Mouse (Mus musculus) left cerebral cortex, adult 8-10 months (tissue): ENCODE measurements around the gene Iqgap3. TPM values are rescaled to one million over a fixed set of nuclear protein-coding genes. Genes with fewer than 3 reads are reported as not detected.
A peak's percentile ranks its signal among the peaks of the same experiment; 100 is the strongest.

Experiments used
- DNase-seq, 2 experiments: peaks; one replicate each; pipeline ENCODE4 v3.0.0; 2022; ENCODE audit warnings: low spot score in 2 of 2
- total RNA-seq, 4 experiments: library from RNA; stranded (reverse); gene quantifications; 2 replicates each; pipeline ENCODE4 v1.2.4; 2022

The Iqgap3 gene
- total RNA-seq, 4 experiments from 2014 or later = 0.28 to 1.2 (median 0.61) TPM

DNA sequence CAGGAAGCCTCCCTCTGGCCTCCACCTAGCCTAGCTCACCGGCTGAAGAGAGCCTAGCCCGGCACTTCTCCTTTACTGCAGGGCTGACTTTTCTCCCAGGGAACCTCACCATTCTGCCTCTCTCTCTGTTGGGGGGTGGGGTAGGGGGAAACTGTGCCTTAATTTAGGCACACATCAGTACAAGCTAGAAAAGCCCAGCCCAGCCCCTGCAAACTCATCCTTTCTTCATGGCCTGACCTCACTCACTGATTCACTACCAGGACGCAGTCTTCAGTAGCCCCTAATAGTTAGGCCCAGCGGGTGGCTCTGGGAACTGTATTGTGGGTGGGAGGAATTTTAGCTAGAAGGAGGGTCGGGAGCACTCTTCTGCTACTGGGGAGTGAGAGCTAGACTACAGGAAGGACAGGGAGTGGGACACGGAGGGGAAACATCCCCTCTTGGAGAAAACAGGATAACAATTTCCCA, 67.8 kb downstream of the Iqgap3 start:
- no peak for DNase-seq

DNA sequence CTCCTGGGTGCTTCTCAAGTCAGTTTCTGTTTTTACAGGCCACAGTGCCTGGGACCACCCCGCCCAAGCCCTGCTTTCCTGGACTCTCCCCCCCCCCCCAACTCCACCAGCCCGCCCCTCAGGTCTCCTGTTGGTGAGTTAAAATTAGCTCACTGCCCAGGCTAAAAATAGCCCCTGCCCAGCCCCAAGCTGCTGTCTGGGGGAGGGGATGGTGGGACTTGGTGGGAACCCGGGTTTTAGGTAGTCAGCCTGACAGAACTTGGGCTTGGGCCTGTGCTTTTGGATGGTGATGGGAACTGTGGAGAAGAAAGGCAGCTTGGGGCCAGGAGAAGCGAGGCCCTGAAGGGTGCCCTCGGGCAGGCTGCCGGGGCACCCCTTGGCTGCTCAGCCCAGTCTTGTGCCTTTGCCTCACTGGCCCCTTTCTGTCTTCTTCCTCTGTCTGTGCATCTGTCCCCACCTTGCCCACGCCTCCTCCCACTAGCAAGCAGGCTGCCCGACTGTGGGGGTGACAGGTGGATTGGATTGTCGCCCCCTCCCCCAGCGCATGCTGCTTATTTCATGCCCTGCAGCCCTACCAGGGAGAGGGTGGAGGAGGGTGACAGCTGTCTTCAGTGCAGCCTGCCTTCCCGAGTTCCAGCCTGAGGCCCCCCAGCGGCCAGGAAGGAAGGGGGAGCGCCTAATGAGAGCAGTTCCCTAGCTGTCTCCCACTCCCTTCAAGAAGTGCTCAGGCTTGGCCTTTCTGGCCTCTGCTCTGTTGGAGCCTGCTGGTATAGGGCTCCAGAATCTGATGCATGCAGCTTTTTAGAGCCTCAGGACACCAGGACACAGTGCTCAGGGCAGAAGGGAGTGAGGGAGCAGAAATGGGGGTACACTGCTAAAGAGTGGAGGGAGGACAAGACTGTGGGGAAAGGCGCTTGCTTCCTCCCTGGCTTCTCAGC, 68.6 kb downstream of the Iqgap3 start:
- peak in 1 of 2 experiments; percentile 85 for DNase-seq

DNA sequence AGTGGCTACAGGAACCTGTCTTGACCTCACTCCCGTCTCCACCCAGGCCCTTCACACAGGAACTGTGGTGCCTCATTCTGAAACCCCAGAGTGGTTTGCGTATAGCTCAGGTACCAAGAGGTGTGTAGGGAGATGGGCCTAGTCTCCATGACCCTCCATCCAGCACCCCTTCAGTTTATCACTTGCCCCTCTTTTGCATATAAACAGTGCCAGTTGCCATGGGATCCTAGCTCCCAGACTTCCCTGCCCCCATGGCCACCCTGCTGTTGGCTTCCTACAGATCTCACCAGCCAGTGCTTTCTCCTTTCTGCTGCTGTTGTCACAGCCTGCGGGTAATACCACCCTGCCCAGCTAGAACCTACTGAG, 69.2 kb downstream of the Iqgap3 start:
- no peak for DNase-seq

DNA sequence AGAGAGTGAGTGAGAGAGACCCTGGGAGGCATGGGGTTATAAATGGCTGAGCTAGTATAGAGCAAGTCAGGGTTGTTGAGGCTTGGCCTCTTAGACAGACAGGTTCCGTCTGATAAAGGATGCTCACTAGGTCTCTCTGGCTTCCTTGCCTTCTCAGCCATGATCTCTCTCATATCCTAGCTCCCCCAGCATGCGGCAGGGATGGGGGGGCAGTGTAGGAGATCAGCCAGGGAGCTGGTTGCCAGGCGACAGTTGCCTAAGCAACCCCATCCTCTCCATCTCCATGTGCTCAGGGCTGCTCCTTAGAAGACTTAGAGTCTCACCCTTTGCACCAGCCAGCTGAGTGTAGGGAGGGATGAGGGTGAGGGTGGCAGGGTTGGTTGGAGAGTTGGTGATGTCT, 70.3 kb downstream of the Iqgap3 start:
- peak; percentile 81 to 90 for DNase-seq

DNA sequence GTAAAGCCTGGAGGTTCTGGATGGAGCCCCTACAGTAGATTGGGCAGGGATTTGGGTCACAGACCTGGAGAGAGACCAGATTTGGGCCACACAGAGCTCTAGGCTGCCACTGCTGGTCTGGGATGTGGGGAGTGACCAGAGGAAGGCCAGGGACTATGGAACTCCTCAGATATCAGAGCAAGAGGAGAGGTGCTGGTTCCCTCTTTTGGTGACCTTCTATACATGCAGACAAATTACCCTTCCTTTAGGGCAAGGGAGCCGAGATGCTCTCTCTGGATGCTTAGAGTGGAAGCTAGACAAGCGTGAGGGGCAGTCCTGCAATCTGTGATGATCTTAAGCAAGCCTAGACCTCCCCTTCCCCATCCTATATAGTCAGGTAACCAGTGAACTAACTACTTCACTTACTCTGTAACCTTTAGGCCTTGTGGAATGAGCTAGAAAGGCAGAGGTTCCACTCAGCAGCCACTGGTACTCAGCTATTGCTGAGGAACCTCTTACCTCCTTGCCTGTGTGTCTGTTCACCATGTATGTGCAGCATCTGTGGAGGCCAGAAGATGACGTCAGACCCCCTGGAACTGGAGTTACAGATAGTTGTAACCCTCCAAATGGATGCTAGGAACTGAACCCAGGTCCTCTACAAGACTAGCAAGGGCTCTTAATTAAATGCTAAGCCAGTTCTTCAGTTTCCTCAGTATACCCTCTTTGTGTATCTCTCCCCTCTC, 71.7 kb downstream of the Iqgap3 start:
- no peak for DNase-seq

DNA sequence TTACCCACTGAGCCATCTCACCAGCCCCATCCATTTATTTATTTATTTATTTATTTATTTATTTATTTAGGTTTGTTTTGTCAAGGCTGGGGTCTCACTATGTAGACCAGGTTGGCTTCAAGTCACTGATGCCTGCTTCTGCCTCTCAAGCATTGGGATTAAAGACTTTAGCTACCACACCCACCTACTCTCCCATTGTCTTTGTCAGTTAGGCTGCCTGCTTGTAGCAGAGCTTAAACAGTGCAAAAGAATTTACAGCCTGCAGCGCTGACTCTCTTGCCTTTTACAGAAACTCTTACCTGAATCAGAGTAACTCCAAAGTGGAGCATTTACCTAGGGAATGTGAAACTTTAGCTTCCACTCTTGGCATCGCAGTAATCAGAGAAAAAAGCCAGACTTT, 72.5 kb downstream of the Iqgap3 start:
- DNase-seq = no peak

DNA sequence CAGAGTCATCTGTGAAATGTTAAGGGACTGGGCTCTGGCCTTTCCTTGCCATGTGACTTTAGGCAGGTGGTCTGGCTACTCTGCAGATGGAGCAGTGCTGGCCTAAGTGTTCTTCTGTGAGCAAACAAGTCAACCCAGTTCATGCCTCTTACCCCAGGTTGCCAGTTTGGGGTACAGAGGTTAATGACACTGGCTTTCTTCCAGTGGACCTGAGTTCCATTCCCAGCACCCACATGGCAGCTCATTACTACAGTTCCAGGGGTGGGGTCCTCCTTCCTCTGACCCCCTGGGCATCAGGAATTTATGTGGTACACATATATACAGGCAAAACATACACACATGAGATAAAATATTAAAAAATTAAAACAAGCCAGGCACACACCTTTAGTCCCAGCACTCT, 75.0 kb downstream of the Iqgap3 start:
- DNase-seq = no peak

DNA sequence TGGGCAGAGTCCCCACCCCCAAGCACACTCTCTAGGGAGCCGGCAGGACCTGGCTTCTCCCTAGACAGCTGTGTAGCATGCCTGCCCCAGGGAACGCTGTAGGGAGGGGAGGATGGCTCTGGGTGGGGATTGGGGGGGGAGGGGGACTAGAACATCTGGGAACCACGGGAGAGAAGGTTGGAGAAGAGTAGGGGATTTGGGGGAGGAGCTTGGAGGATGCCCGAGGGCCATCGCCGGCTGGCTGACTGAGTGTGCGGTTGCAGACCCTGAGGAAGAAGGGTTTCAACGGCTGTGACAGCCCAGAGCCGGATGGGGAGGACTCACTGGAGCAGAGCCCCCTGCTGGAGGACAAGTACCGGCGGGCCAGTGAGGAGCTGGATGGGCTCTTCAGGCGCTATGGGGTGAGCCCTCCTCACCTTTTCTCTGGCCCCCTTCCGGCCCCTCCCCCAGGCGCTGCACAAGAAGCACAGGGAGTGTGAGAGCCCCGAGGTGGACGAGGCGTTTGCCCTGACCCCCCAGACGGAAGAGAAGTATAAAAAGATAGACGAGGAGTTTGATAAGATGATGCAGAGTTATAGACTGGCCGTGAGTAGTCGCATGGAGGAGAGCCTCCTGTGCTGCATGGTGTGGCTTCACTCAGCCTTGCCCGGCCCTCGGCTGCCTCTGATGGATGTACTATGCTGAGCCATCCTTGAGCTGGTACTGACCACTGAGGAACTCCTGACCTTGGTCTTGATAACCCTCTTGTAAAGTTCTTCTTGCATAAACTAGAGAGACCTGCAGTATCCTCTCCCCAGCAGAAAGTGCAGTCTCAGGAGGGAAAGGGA, 76.2 kb downstream of the Iqgap3 start:
- DNase-seq = no peak

DNA sequence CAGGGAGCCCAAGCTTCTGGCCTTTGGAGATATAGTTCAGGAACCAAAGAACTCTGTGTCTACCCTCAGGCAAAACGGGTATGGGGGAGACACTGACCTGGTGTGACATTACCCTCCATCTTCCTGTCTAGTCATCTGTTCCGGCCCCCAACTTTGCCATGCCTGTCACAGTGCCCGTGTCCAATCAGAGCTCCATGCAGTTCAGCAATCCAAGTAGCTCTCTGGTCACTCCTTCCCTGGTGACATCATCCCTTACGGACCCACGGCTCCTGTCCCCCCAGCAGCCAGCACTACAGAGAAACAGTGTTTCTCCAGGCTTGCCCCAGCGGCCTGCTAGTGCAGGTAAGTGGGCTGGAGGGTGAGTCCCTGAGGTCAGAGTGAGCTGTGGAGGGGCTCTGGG, 77.2 kb downstream of the Iqgap3 start:
- no peak for DNase-seq

DNA sequence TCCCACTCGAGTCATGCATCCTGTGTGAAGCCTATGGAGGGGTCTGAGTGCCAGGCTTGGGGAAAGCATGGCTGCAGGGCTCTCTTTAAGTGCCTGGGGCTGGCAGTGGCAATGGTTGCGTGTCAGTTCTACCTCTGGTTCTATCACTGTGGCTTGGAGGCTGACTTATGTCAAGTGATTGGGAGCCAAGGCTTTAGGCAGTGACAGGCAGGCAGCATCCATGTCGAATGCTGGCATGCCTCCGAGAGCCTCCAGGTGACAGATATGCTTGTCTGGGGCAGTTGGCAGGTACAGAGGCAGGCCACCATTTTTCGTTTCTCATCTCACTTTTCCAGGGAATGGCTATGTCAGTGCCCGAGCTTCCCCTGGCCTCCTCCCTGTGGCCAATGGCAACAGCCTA, 79.1 kb downstream of the Iqgap3 start:
- no peak for DNase-seq

DNA sequence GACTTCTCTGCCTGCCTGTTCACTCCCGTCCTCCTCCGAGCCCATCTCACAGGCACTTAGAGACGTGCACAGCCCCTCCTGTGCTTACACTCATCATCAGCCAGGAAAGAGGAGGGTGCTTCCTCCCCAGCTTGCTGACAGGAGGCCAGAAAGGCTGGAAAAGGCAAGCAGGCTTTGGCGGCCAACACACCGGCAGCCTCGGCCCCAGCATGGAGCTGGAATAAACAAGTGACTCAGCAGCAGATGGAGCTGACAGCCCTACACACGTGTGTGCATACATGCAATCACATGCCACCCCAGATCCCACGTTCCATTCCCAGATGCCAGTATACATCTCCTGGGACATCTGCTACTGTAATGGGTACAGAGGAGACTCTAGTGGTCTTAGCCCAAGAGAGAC, 80.5 kb downstream of the Iqgap3 start:
- peak in 1 of 2 experiments; percentile 79 for DNase-seq

DNA sequence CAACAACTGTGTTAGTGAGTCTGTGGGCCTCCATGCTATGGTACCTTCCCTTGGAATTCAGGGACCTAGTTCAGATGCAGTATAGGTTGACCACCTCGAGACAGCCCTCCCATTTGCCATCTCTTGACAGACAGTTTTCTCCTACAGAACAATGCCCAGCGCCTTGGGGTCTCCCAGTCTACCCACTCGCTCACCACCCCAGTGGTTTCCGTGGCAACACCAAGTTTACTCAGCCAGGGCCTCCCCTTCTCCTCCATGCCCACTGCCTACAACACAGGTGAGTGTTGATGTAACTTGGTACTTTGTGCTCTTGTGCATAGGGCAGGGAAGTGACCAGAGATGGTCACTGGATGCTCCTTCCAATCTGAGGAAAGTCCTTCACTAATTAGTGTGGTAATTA, 81.0 kb downstream of the Iqgap3 start:
- no peak for DNase-seq

DNA sequence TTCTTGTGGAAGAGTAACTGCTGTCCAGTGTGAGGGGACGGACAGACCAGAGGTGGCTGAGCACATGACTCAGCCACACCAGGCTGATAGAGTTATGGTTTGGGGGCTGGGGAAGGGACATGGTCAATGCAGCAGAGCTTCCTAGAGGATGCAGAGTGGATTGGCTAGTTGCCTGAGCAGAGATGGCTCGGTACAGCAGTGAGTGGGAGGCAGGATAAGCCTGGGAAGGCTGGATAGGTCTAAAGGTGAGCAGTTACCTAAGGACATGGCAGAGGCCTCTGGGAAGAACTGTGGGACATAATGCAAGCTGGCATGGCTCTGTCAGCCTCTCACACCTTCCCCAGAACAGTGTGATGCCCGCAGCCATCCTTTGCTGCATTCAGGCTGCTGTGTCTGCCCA, 82.1 kb downstream of the Iqgap3 start:
- no peak for DNase-seq

DNA sequence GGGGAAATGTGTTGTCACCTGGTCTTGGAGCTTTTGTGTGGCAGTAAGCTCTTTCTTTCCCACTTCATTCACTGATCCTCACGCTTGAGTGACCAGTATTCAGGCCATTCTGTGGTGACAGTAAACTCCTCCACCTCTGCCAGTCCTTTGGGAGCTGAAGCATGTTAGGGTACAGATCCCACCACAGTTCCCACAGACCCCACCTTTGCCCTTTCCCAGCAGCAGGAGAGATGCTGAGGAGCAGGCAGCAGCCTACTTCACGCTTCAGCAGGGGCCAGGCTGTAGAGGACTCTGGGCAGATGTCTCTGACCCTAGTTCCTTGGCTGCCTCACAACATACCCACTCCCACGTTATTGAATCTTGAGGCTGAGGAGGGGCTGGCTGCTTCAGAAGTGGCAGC, 82.5 kb downstream of the Iqgap3 start:
- DNase-seq = no peak

DNA sequence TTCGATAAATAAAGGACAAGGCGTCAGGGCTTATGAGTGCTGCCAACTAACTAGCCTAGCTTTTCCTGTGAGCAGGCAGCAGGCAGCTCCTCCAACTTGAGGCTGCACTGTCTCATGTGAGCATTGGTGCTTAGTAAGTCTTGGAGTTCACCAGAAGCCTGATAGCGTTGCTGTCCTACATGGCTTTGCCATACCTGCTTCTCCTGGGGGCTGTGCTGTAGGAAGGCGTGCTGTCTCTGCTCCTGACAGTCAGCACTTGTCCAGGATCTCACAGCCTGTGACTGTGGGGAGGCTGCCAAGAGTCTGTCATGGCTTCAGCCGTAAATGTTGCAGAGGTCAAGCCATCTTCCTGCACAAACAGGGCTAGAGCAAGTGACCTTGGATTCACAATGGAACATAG, 84.3 kb downstream of the Iqgap3 start:
- DNase-seq = no peak

DNA sequence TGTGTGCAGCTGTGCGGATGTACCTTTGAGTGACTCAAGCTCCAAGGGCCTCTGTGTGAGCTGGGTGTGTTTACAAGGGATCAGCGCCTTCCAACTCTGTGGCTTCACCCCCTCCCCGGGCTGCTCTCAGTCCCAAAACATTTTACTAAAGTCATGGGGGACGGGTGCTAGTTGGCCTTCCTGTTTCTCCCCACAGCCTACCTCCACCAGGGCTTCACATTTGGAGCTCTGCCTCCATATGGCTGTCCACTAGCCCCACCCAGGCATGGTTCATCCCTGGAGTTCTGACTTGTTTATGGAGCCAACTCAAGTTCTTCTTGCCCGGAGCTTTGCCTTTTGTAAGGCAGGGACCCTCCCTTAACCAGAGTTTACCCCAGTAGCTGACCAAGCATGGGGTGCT, 88.6 kb downstream of the Iqgap3 start:
- no peak for DNase-seq

Other genes starting within 250 kb of the Iqgap3 start
- not detected for gene Sh2d2a, start 235.2 kb upstream of the Iqgap3 start, total RNA-seq
- 10 to 100 TPM; 57.8 to 60.1 (median 58.8) TPM for gene Prcc, start 196.4 kb upstream of the Iqgap3 start, total RNA-seq
- 100 to 1,000 TPM; 144 to 158 (median 146) TPM for gene Hdgf, start 175.7 kb upstream of the Iqgap3 start, total RNA-seq
- gene Mrpl24, start 162.5 kb upstream of the Iqgap3 start, total RNA-seq = 10 to 100 TPM; 49.9 to 59.6 (median 50.5) TPM
- gene Isg20l2, start 151.7 kb upstream of the Iqgap3 start, total RNA-seq = 10 to 100 TPM; 13.8 to 14.5 (median 14.1) TPM
- 10 to 100 TPM; 17.4 to 23.4 (median 20.6) TPM for gene Rrnad1, start 151.3 kb upstream of the Iqgap3 start, total RNA-seq
- 1 to 10 TPM; 4.9 to 6.5 (median 5.9) TPM for gene Crabp2, start 133.3 kb upstream of the Iqgap3 start, total RNA-seq
- 1 to 10 TPM; 4.0 to 5.5 (median 5.2) TPM for gene Nes, start 110.9 kb upstream of the Iqgap3 start, total RNA-seq
- gene Bcan, start 81.7 kb upstream of the Iqgap3 start, total RNA-seq = 100 to 1,000 TPM; 230 to 238 (median 233) TPM
- 10 to 100 TPM; 23.0 to 35.7 (median 32.1) TPM for gene Hapln2, start 54.4 kb upstream of the Iqgap3 start, total RNA-seq
- gene Gpatch4, start 38.9 kb upstream of the Iqgap3 start, total RNA-seq = 10 to 100 TPM; 16.7 to 19.5 (median 18.1) TPM
- 10 to 100 TPM; 75.8 to 85.5 (median 78.9) TPM for gene Naxe, start 23.5 kb upstream of the Iqgap3 start, total RNA-seq
- gene Ttc24, start 3.7 kb upstream of the Iqgap3 start, total RNA-seq = not detected
- 100 to 1,000 TPM; 190 to 208 (median 194) TPM for gene Mef2d, start 60.4 kb downstream of the Iqgap3 start, total RNA-seq
- not detected for gene Rhbg, start 172.7 kb downstream of the Iqgap3 start, total RNA-seq
- under 1 TPM in 1 of 4 experiments, not detected in 3; 0.61 TPM for gene Gm38392, start 205.2 kb downstream of the Iqgap3 start, total RNA-seq
- gene Tsacc, start 215.0 kb downstream of the Iqgap3 start, total RNA-seq = 1 to 10 TPM; 3.1 to 6.6 (median 4.3) TPM
- 100 to 1,000 TPM; 166 to 184 (median 173) TPM for gene Cct3, start 215.1 kb downstream of the Iqgap3 start, total RNA-seq
- gene Glmp, start 243.1 kb downstream of the Iqgap3 start, total RNA-seq = 100 to 1,000 TPM in 2 of 4 experiments, 10 to 100 TPM in 2; 97.4 to 106 (median 100) TPM